Mouse (Mus musculus) urinary bladder, adult 18-20 months (tissue): ENCODE results near the gene Zfp955a.
"Not testable (repeated sequence)": the region's sequence is repeated elsewhere in the genome, so short reads cannot be mapped to it uniquely, and the experiment has no call there.

ENCODE experiments used
- DNase-seq, 2 experiments: peaks; one replicate each; pipeline ENCODE4 v3.0.0; 2022; ENCODE audit warnings: low spot score in 2 of 2, mixed read lengths in 2 of 2

The Zfp955a gene

GRCm38 (mm10) chr17:33254530-33255318 lies at the start of gene Zfp955a:
Gene Zfp955a, minus strand, starts transcription at chr17:33255145.
- not testable (repeated sequence) for DNase-seq

- not testable (repeated sequence) for DNase-seq
Measured at GRCm38 (mm10) chr17:33289876-33290149, 34.9 kb upstream of the Zfp955a start.

- not testable (repeated sequence) for DNase-seq
Measured at GRCm38 (mm10) chr17:33289039-33289875, 34.3 kb upstream of the Zfp955a start, which contains the start of gene Zfp955b. Gene Zfp955b, plus strand, starts transcription at chr17:33289544.

- DNase-seq = no peak
Measured at GRCm38 (mm10) chr17:33268907-33269306, 14.0 kb upstream of the Zfp955a start.

GRCm38 (mm10) chr17:33264376-33264775 lies 9.4 kb upstream of the Zfp955a start, which contains the start of gene Olfr63:
Gene Olfr63, plus strand, starts transcription at chr17:33264676.
- DNase-seq = no peak

GRCm38 (mm10) chr17:33255319-33255657 lies 343 bp upstream of the Zfp955a start:
- DNase-seq = not testable (repeated sequence)

GRCm38 (mm10) chr17:33236646-33237045 lies 18.3 kb downstream of the Zfp955a start:
- not testable (repeated sequence) for DNase-seq

- no peak for DNase-seq
Measured at GRCm38 (mm10) chr17:33221590-33221989, 33.4 kb downstream of the Zfp955a start, which contains the start of gene Olfr1564. Gene Olfr1564, minus strand, starts transcription at chr17:33221690.

GRCm38 (mm10) chr17:33191002-33191401 lies 63.9 kb downstream of the Zfp955a start, which contains the start of gene Olfr239:
Gene Olfr239, plus strand, starts transcription at chr17:33191302.
- DNase-seq = not testable (repeated sequence)
